Mouse (Mus musculus): Measurements from ENCODE around the gene Psmb2.

- no peak for TF ChIP-seq CTCF (IDR thresholded peaks at IDR 0.05; ENCODE audit: low read depth, low read length)
- no peak for TF ChIP-seq POLR2A (IDR thresholded peaks at IDR 0.05; ENCODE audit: extremely low read depth, insufficient read depth, low read length)
Measured at GRCm38 (mm10) chr4:126750046-126750683, 72.7 kb downstream of the Psmb2 start.
